Mouse (Mus musculus): Measurements from ENCODE around the gene Nek1. TPM values are rescaled to one million over a fixed set of nuclear protein-coding genes. Genes with fewer than 3 reads are reported as not detected.
A peak's percentile ranks its signal among the peaks of the same experiment; 100 is the strongest.
"Not testable (repeated sequence)": the region's sequence is repeated elsewhere in the genome, so short reads cannot be mapped to it uniquely, and the experiment has no call there.

Gene Nek1
- polyA plus RNA-seq, 2 experiments from 2014 or later, result 7.4 to 9.5 TPM

DNA sequence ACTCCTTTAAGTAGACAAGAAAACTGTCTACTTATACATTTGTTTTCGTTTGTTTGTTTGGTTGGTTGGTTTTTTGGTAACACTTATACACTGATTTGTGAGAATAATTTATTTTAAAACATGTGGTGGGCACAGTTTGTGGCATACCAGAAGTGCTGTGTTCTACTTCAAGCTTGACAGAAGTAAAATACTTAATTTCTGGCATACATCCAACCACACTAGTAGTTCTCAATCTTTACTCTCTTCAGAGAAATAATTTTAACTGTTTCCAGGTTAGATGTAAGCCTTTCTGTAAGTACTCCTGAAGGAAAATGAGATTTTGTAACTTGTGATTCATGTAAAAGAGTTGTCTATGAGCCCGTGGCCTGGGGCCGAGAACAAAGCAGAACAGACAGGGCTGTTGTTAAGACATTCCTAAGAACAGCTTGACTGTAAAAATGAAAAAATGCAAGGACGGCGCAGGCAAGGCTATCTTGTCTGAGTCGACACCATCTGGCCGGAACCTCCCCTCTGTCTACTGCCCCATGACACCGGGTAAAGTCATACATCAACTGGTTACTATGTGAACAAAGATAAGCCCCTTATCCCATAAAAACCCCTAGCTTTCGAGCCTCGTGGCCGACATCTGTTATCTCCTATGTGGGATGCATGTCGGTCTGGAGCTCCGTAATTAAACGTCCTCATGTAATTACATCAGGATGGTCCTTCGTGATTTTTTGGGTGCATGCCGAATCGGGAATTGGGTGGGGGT, 8.6 kb upstream of the Nek1 start:
- not testable (repeated sequence) for ATAC-seq

DNA sequence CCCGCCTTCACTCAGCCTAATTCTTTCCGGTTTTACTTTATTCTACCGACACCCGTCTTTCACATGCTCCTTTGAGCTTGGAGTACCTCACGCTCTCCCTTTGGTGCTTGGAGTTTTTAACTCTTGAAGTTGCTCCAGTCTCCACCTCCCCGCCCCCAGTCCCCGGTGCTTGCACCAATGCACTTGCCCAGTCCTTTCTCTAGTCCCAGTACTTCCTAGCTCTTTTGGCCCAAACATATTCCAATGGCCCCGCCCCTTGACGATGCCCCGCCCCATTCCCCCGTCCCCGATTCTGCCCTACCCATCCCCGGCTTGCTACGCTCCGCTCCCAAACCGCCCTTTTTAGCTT, 460 bp upstream of the Nek1 start:
- ATAC-seq, result peak; percentile 44

DNA sequence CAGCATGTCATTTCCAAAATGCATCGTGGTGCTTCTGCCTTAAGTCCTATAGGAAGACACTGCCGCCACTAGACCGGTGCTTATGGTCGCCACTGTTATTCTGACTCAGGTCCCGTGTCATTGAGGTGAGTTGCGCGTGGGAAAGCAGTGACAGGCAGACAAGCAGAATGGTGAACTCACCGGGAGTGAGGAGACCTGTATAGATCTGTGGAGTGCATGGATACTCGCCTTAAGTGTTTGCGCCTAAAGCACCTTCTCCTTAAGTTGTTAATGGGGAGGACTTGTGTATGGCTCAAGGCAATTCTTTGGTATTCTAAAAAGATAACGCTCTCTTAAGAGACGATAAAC, 618 bp downstream of the Nek1 start:
- ATAC-seq, result no peak

DNA sequence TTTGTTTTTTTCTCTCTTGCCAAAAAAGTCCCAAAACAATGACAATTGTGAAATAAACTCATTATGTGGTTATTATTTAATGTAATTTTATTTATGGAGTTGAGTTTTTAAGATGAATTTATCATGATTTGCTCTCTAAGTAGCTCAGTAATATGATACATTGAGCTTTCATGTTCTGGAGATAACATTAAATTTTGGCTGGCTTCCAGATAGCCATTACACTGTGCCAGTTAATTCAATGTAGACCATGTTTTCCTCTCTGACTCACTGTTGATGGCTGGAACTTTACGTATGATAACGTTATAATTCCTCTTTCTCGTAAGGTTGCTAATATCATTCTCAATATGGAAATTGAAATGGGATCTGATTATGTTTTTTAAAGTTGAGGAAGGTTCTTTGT, 3.5 kb downstream of the Nek1 start:
- ATAC-seq, result no peak

DNA sequence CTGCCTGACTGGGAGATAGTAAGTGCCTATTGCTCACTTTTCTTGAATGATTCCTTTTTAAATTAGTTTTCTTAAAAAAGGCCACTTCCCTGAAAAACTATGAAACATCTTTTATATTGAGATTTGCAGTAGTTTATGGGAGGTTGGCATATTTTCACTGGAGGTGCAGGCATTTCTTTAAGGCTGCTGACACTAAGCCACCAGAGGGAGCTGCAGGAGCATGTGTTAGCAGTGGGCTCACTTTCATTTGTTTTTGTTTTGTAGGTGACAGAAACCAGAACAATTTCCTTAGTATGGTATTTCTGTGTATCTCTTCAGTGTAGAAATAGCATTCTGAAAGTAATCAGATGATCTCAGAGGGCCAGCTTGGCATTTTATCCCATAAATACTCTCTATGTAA, 49.0 kb downstream of the Nek1 start:
- peak; percentile 63 for ATAC-seq

DNA sequence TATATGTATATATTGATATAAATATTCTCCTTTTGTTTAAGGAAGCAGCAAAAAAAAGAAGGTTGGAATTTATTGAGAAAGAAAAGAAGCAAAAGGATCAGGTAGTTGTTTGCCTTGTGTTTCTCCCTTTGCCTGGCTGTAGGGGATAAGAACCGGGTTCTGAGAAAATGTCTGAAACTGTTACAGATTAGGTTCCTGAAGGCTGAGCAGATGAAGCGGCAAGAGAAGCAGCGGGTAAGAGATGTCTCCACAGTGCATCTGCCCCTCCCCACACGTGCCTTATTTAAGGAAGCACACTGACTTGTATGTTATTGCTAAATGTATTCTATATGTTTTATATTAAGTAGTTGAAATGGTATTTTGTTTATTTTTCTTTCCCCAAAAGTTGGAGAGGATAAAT, 50.9 kb downstream of the Nek1 start:
- no peak for ATAC-seq

DNA sequence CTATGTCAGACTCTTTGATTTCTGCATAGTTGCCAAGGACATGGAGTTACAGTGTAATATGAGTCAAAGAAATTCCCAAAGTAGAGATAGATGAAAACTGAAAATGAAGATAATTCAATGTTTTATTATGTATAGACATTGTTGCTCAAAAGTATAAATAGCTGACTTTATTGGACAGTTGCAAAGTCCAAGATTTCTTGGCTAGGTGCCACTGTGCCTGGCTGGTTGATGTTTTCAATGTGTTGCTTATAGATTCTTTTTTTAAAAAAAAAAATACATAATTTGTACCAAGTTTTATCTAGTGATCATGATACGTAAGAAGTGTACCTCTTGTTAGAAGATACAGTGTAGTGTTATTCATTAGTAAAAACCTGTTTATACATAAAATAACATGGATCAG, 53.8 kb downstream of the Nek1 start:
- no peak for ATAC-seq

DNA sequence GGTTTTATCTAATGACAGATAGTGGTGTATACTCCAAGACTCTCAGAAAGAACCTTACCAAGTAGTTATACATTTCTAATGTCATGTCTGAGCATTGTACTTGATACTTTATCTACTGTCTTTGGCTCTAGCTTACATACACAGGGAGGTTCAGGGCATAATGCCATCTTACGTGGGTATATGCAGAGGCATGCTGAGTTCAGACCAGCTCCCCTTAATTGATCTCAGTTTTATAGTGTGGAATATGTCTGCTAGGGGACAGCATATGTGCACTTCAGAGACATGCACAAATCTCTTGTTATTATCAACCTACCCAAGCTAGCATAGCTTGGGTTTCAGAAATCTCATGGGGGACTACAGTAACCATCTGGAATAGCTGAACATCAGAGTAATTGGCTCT, 60.0 kb downstream of the Nek1 start:
- no peak for ATAC-seq

DNA sequence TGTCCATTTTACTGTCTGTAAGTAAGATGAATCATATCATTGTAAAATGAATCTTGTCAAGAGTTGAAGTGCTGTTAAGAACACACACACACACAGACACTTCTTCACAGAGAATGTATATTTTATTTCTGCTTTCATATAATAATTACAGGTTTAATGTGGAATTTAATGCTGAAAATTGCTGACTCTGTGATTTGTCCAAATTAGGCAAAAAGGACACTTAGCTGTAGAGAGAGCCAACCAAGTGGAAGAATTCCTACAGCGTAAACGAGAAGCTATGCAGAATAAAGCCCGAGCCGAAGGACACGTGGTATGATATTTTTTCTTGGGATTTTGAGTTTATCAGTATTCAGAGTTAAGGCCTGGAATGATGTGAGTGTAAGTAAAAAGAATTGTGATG, 61.3 kb downstream of the Nek1 start:
- ATAC-seq, result no peak

DNA sequence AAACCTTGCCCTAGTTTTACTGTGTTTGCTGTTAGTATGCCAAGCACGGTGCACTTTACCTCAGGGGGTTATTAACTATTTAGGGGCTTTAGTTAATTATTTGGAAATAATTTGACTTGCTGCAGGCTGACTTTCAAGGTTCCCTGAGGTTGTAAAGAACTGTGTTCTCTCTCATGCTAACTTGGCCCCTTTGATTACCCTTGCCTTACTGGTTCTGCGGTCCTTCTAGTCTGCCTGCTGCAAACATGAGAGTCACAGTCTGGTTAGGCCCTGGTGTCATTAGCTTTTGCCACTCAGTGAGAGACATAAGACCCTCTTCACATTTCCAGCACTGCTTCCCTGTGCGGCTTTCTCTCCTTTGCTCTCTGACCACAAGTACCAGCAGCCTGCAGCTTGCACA, 64.0 kb downstream of the Nek1 start:
- no peak for ATAC-seq

DNA sequence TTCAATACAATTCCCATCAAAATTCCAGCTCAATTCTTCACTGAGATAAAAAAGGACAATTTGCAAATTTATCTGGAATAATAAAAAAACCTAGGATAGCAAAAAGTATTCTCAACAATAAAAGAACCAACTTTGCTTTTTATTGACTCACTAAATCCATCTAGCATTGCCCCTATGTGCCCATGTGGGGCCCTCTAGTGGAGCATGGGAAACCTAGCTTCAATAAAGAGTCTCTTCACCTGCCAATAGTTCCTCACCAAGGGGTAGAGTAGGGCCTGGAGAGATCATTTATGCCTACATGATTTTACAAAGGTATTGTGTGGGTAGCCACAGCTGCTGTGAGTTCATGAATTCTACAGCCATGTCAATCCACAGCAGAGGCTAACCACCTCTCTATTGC, 66.1 kb downstream of the Nek1 start:
- ATAC-seq, result no peak

DNA sequence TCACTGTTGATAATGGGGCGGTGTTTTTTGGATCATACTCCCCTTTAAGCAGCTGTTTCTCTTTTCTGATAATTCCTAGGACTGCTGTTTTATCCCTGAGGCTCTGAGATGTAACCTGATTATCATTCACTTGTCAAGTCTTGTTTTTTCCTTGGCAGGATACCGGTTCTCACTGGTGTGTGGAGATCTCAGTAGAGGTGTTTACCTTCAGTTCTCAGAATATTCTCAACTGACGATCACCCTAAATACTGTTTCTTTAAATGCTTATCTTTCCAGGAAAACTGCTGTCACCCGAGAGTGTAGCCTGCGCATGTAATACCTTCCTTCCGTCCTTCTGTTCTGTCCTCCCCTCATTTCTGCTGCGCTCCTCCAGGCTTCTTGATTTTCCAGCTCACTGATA, 67.4 kb downstream of the Nek1 start:
- ATAC-seq, result no peak

DNA sequence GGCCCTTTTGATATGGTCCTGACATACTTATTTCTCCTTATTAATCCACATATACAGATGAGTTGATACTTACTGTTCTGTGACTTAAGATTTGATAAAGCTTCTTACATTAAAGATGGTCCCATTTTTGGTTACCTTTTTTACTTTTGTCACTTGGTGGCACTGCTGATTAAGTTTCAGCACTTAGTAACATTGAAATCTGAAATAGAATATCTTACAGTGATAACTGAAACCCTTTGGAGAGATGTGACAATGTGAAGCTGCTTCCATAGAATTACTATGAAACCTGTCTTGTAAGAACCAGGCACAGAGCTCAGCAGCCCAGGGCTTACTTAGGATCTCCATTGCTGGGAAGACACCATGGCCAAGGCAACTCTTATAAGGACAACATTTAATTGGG, 82.1 kb downstream of the Nek1 start:
- no peak for ATAC-seq

DNA sequence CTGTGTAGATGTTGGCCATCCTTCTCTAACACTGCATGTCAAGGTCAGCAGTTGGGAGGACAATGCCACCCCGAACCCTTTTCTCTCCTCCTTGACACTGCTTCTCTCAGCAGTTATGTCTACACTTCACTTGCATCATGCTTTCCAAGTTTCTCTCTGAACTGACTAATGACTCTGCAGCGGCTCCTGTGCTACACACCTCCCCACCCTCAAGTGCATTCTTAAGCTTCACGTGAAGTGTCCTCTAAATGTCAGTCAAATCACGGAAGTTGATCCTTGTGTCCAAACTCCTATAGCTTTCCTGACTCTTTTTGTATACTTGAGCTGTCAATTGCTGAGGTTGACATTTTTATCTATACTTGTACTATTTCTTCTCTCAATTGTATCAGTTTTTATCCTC, 117.5 kb downstream of the Nek1 start:
- ATAC-seq, result no peak

DNA sequence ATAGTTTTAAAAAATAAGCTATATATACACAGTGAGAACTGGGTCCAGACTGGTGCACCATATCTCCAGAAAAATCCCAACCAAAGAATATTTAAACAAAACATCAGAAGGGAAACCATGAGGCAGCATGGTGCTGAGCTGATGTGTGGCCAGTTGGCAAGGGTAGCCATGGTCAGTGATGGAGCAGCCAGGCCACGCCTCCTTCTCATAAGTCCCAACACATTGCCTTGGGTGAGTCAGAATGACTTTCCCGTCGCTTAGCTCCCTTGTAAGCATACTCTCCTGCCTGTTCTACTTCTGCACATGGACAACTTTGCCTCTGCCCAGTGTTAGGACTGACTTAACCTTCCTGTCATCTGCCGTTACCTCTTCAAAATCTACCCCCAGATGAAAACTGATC, 118.9 kb downstream of the Nek1 start:
- no peak for ATAC-seq

DNA sequence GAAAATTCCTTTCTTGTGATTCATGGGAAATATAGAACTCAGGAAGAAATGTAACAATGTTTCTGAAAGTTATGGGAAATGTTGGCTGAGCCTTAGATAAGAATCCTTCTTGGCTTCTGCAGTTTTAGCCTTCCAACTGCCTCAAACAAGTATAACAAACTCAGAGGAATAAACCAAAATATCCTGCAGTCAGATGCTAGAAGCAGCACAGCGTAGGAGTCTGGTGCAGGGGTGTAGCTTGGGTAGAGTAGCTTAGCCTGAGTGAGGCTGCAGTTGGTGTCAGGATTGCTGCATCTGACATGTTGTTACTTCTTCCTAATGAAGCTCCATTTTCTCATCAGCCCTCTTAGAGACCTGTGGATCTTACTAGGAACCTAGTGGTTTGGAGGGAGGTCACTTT, 128.6 kb downstream of the Nek1 start:
- ATAC-seq, result no peak

DNA sequence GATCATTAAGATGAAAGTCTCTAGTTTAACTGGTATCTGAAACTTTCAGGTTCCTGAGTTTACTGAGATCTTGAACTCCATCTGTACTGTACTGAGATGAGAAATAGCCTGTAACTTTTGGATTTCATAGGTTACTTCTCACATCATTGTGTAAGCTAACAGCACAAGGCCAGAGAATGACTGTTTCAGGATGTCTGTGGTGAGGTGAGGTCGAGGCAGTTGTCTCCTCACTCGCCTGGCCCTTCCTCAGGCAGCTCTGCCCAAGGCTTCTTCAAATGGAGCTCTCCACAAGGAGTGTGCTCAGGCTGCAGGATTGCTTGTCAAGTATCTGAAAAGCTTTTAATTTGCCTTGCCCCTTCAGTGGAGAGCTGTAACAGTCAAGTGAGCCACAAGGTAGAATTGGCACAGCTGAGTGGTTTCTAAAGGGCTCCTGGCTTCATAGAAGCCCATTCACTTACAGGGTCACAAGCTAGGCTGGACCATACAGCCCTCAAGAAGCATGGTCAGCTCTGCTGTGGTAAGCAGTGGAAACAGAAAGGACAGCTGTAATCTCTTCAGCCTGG, 134.4 kb downstream of the Nek1 start:
- no peak for ATAC-seq

DNA sequence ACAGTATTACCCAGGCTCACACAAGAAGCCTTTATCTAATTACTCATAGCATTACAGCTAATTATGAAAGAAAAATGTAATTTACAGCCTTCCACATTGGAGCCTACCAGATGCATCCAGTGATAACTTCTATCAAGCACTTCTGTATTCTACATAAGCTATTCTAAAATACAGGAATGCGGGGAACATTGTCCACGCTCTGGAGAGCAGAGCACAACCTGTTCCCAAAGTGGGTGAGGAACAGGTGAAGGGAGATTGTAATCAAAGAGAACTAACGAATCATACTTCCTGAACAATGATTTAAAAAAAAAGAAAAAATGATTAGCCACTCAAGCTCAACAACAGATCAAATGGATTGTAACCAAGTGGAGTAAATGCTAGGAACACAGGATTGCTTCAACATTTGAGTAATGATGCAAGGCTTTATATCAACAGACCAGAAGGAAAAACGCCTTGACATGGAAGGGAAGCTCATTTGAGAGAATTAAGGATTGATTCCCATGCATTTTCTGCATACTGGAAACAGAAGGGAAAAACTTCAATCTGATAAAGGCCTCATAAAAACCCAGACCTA, 139.7 kb downstream of the Nek1 start:
- no peak for ATAC-seq

DNA sequence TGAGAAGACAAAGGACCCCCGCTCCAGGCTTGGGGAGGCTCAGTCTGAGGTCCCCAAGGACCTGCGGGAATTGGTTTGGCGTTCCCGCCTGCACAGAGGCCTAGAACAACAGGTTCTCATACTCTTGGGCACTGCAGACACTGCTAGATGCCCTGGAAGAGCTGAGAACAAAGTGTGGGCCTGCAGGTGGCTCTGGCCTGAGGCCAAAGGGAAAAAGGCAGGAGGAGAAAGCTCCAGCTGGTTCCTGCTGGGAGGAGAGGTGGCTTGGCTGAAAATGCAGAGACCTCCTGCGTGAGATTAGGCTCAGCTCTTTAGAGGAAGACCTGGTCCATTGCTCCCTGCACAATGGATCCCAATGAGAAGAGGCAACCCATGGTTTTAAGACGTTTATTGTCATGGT, 148.9 kb downstream of the Nek1 start:
- no peak for ATAC-seq

DNA sequence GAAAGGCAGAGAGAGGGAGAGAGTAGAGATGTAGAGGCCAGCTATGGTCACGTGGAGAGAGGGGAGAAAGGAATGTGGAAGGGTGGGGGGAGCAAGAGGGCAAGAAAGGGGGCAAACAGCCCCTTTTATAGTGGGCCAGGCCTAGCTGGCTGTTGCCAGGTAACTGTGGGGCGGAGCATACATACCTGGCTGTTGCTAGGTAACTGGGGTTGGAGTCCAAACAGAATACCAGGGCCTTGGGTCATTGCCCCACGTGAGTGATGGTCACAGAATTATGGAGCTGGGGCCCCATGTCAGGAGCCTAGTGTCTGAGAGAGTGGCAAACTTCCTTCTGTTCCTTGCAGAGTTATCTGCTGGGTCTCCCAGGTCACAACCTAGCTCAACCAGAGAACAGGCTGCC, 149.3 kb downstream of the Nek1 start:
- ATAC-seq, result no peak

DNA sequence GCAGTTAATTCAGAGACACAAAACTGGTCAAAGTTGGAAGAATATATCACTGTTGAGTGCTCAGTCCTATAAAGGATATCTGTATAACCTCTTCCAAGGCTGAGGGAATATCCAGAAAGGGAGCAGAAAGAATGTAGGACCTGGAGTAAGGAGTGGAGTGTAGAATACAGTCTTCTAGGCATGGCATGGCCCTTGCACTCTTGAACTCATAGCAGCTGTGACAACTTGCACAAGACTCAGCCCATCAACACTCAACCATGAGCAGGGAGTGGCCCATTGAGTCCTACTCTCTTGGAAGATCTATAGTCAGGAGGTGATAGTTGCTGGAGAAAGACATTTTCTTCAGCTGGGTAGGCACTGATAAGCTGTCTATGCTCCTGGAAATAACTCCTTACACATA, 149.8 kb downstream of the Nek1 start:
- ATAC-seq, result no peak

DNA sequence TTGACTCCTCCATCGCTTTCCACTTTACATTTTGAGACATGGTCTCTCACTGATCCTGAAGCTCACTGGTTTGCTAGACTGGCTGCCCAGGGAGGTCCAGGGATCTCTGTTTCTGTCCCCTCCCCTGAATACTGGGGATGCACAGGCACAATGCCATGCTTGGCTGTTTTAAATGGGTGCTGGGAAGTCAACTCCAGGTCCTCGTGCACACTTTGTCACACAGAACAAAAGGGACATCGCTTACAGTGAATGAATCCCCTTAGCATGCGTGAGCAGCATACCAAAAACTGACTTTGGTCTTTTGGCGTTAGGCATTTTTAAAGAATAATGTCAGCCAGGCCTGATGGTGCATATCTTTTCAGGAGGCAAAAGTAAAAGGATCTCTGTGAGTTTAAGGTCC, 155.7 kb downstream of the Nek1 start:
- ATAC-seq, result no peak

DNA sequence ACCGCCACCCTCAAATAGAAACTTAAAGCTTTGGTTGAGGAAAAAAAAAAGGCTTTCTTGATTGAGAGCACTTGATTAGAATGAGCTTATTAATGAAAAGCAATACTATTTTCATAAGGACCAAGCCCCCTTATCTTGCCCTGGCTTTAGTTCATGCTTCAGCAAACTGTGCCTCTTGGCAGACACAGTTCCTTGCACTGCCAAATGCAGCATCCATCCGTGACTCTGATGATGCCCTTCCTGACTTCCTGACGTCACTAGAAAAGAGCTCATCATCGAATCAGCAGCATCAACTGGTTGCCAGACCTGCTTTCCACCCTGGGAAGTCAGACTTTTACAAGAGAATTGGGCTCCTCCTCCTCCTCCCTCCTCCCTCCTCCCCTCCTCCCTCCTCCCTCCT, 157.6 kb downstream of the Nek1 start:
- no peak for ATAC-seq

DNA sequence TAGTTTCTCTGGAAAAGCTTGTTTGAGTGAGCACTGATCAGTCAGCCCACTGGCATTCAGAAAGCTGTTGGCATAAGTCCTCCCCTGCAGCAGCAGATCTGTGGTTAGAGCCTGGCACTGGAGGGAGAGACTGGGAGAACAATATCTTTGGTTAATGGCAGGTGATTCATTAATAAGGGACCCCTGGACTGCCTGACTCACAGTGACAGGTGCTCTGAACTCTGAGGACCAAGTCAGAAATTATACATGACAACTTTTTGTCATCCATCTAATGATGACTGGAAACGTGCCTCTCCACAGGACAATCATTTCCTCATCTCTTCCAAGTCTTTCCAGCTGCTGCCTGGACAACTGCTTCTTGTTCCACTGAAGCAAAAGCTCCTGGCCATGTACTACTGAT, 163.4 kb downstream of the Nek1 start:
- ATAC-seq, result no peak

DNA sequence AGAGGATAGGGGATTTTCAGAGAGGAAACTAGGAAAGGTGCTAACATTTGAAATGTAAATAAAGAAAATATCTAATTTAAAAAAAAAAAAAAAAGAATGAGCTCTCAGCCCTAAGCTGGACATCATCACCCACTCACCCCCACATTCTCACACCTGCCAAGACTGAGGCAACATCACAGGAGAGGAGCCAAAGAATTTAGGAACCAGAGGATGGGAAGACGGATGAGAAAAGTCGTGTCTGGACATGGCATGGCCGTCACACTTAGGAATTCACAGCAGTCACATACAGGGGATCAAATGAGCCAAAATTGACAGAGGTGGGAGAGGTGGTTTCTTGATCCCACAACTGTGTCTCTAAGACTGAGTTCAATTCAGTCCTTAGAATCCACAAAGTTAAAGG, 165.5 kb downstream of the Nek1 start:
- ATAC-seq, result no peak
